Mouse (Mus musculus) intestine, postnatal 0 days (tissue): ENCODE results near the gene Samd8. TPM values are rescaled to one million over a fixed set of nuclear protein-coding genes. Genes with fewer than 3 reads are reported as not detected.

ENCODE experiments used
- ATAC-seq: fragments of 200-750 bp; cut with Nextera tagmentation; 2 replicates; pipeline ENCODE4 v1.8.0; 2017; ENCODE audit warnings: mild to moderate bottlenecking, moderate TSS enrichment, moderate library complexity
- H3K27ac ChIP-seq: fragments of 300-500 bp; sonication (generic); 2 replicates; pipeline ENCODE4 v1.5.1; 2014; ENCODE audit warnings: mild to moderate bottlenecking, low read depth, low read length, moderate library complexity
- H3K27me3 ChIP-seq: fragments of 300-500 bp; sonication (generic); replicated peaks from 2 replicates; pipeline ENCODE4 v1.6.1; 2014; ENCODE audit warnings: low read length, mixed read lengths; ENCODE audit not compliant: control insufficient read depth, insufficient read depth
- H3K36me3 ChIP-seq: fragments of 300-500 bp; sonication (generic); 2 replicates; pipeline ENCODE4 v1.6.1; 2014; ENCODE audit warnings: mild to moderate bottlenecking, moderate library complexity; ENCODE audit not compliant: control insufficient read depth, insufficient read depth
- H3K4me1 ChIP-seq: fragments of 300-500 bp; sonication (generic); replicated peaks from 2 replicates; pipeline ENCODE4 v1.6.1; 2014; ENCODE audit warnings: antibody characterized with exemption, low read length, mixed read lengths; ENCODE audit not compliant: control insufficient read depth, insufficient read depth
- H3K4me2 ChIP-seq: fragments of 300-500 bp; sonication (generic); replicated peaks from 2 replicates; pipeline ENCODE4 v1.6.1; 2014; ENCODE audit warnings: low read depth, mild to moderate bottlenecking, moderate library complexity
- H3K4me3 ChIP-seq: fragments of 300-500 bp; sonication (generic); 2 replicates; pipeline ENCODE4 v1.5.1; 2014; ENCODE audit warnings: low read depth, low read length
- H3K9ac ChIP-seq: fragments of 300-500 bp; sonication (generic); 2 replicates; pipeline ENCODE4 v1.6.1; 2014; ENCODE audit warnings: mild to moderate bottlenecking, low read depth, low read length
- H3K9me3 ChIP-seq: fragments of 300-500 bp; sonication (generic); 2 replicates; pipeline ENCODE4 v1.6.1; 2016; ENCODE audit warnings: mixed run types; ENCODE audit not compliant: control insufficient read depth
- CTCF ChIP-seq: sonication (generic); IDR thresholded peaks from 2 replicates; pipeline ENCODE4 v1.5.1; 2016; ENCODE audit warnings: low read depth, mild to moderate bottlenecking, control low read depth, antibody characterized with exemption, moderate library complexity
- WGBS: fragments of 180-500 bp; shearing (Covaris S2); extraction: QIAGEN DNeasy Blood & Tissue Kit; methylation state at CpG from one replicate; pipeline ENCODE4 v1.1.7; 2014; 5-methylcytosine and 5-hydroxymethylcytosine counted together
- polyA plus RNA-seq: library from polyadenylated mRNA; unstranded; fragments of >200 nt; fragmentation: Nextera tagmentation; extraction: Ambion mirVana; gene quantifications from 2 replicates; pipeline ENCODE4 v1.2.1, GENCODE M21; 2015

Samd8 gene
- polyA plus RNA-seq, 1 experiment from 2014 or later = 16.3 TPM

GRCm38 (mm10) chr14:21787374-21787773 is 37.0 kb downstream of the Samd8 start:
- Histone ChIP-seq H3K36me3 (peaks cover 30% of the 10 kb centered on the region), H3K4me2 (no peak overlapping the region), H3K4me1 (no peaks in the 10 kb centered on the region), H3K4me3 (no peak overlapping the region), H3K9ac (no peak overlapping the region), H3K27me3 (no peaks in the 10 kb centered on the region), H3K9me3 (no peaks in the 10 kb centered on the region), H3K27ac (no peak overlapping the region)
- 87% methylated on average over 3 of the region's 3 CpGs for WGBS
- no peak for TF ChIP-seq CTCF
- ATAC-seq = no peak

DNA sequence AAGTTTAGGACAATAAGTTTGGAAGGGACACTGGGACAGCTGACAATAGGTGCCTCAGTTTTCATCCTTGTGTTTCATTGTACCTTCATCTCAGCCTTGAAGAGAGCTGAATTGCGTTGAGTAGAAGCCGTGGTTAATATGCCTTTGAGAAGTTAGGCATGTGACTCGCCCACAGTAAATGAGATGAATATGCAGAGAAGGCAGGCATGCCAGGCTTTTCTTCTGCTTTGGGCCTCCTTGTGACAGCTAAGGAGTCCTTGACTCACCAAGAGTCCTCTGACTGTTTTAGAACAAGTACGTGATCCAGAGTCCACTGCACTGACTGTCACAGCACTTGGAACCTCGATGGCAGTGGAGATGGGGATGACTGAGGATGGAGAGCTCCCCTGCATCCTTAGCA is 37.8 kb downstream of the Samd8 start:
- WGBS = 78% methylated on average over 5 of the region's 5 CpGs
- H3K27ac ChIP-seq = 0 out of 2 replicates have a peak overlapping the region, but pooled peaks have one; percentile 1
- no peaks in the 10 kb centered on the region for H3K27me3 ChIP-seq
- ATAC-seq = no peak
- no peak overlapping the region for H3K4me3 ChIP-seq
- TF ChIP-seq CTCF = no peak
- H3K36me3 ChIP-seq = peaks cover 38% of the 10 kb centered on the region
- no peak overlapping the region for H3K9ac ChIP-seq
- no peak overlapping the region for H3K4me2 ChIP-seq
- H3K9me3 ChIP-seq = no peaks in the 10 kb centered on the region
- H3K4me1 ChIP-seq = no peaks in the 10 kb centered on the region

- H3K9me3 ChIP-seq = no peaks in the 10 kb centered on the region
- peak; percentile 67; the same call in 1 of the 2 replicates for ATAC-seq
- H3K9ac ChIP-seq = no peak overlapping the region
- H3K4me2 ChIP-seq = no peak overlapping the region
- H3K4me1 ChIP-seq = no peaks in the 10 kb centered on the region
- H3K27me3 ChIP-seq = no peaks in the 10 kb centered on the region
- H3K36me3 ChIP-seq = peaks cover 38% of the 10 kb centered on the region
- 56% methylated on average over 9 of the region's 9 CpGs for WGBS
- no peak overlapping the region for H3K4me3 ChIP-seq
- no peak for TF ChIP-seq CTCF
- H3K27ac ChIP-seq = peak overlapping the region; percentile 50; the same call in 1 of the 2 replicates
These were observed 40.4 kb downstream of the Samd8 start for GRCm38 (mm10) chr14:21790585-21791251.

DNA sequence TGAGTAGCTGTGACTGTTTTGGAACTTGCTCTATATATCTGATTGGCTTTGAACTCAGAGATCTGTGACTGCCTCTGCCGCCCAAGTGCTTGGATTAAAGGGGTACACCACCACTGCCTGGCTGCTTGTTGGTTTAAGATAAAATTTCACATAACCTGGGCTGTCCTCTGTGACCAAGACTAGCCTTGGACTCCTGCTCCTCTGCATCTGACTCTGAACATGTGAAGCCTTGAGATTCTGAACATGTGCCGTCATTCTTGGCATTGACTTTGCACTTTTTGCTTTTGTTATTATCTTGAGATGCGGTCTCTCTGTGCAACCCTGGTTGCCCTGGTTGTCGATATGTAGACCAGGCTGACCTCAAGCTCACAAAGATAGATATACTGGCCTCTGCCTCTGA is 41.4 kb downstream of the Samd8 start:
- H3K9ac ChIP-seq = no peak overlapping the region
- no peaks in the 10 kb centered on the region for H3K27me3 ChIP-seq
- peak overlapping the region; percentile 15; the same call in 1 of the 2 replicates for H3K27ac ChIP-seq
- no peak for TF ChIP-seq CTCF
- H3K4me1 ChIP-seq = no peaks in the 10 kb centered on the region
- no peak overlapping the region for H3K4me3 ChIP-seq
- no peak overlapping the region for H3K4me2 ChIP-seq
- no peaks in the 10 kb centered on the region for H3K9me3 ChIP-seq
- 74% methylated on average over 4 of the region's 4 CpGs for WGBS
- H3K36me3 ChIP-seq = peaks cover 38% of the 10 kb centered on the region
- ATAC-seq = 0 out of 2 replicates have a peak, but pooled peaks have one; percentile 43

DNA sequence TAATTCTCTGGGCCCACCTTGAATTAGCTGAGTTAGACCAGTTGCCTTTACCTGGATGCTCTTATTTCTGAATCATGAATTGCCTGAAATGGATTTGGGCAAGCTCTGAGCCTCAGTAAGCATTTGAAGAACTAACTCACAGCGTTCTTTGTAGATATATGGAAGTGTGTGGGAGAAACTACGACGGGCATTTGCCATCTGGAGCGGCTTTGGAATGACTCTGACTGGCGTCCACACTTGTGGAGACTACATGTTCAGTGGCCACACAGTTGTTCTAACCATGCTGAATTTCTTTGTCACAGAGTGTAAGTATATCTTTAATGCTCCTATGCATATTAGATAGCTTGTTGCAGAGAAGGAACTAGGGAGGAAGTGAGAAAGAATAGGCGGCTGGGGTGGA is 41.9 kb downstream of the Samd8 start:
- no peak overlapping the region for H3K27ac ChIP-seq
- no peaks in the 10 kb centered on the region for H3K27me3 ChIP-seq
- TF ChIP-seq CTCF = no peak
- H3K4me3 ChIP-seq = no peak overlapping the region
- H3K9ac ChIP-seq = no peak overlapping the region
- ATAC-seq = no peak
- H3K9me3 ChIP-seq = no peaks in the 10 kb centered on the region
- H3K36me3 ChIP-seq = peaks cover 37% of the 10 kb centered on the region
- 93% methylated on average over 6 of the region's 6 CpGs for WGBS
- no peak overlapping the region for H3K4me2 ChIP-seq
- H3K4me1 ChIP-seq = no peaks in the 10 kb centered on the region

DNA sequence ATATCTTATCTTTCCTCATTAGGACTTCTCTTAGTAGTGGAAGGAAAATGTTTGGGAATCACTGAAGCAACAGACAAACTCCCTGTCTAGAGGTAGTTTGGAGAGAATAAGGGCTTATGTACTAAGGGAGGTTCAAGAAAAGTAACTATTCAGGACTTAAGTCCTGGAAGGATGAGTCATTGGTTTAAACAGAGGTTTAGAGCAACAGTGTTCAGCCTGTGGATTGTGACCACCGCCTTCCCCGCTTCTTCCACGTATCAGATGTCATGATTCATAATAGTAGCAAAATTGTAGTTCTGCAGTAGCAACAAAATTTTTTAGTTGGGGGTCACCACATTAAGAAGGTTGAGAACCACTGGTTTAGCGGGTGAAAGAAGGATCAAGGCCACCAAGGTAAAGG is 50.3 kb downstream of the Samd8 start:
- Histone ChIP-seq H3K4me1 (0 out of 2 replicates have a peak, but pooled peaks cover 4% of the 10 kb centered on the region), H3K36me3 (peaks cover 12% of the 10 kb centered on the region), H3K9me3 (no peaks in the 10 kb centered on the region), H3K4me2 (no peak overlapping the region), H3K4me3 (no peak overlapping the region), H3K27ac (no peak overlapping the region), H3K27me3 (no peaks in the 10 kb centered on the region), H3K9ac (no peak overlapping the region)
- 93% methylated on average over 4 of the region's 4 CpGs for WGBS
- ATAC-seq = no peak
- no peak for TF ChIP-seq CTCF
